Mouse (Mus musculus) mouse trophoblast stem cell (cell line): ENCODE results near the gene Sh3pxd2b.
"Not testable (repeated sequence)": the region's sequence is repeated elsewhere in the genome, so short reads cannot be mapped to it uniquely, and the experiment has no call there.

Experiments used
- in situ Hi-C, 2 experiments: fragments of 300-500 bp; cut with MseI, MboI; formaldehyde crosslinking; loops; 2 replicates in 1 of 2; 3 replicates in 1 of 2; pipeline ENCODE4 v1.15.1; 2025

Sh3pxd2b gene

DNA sequence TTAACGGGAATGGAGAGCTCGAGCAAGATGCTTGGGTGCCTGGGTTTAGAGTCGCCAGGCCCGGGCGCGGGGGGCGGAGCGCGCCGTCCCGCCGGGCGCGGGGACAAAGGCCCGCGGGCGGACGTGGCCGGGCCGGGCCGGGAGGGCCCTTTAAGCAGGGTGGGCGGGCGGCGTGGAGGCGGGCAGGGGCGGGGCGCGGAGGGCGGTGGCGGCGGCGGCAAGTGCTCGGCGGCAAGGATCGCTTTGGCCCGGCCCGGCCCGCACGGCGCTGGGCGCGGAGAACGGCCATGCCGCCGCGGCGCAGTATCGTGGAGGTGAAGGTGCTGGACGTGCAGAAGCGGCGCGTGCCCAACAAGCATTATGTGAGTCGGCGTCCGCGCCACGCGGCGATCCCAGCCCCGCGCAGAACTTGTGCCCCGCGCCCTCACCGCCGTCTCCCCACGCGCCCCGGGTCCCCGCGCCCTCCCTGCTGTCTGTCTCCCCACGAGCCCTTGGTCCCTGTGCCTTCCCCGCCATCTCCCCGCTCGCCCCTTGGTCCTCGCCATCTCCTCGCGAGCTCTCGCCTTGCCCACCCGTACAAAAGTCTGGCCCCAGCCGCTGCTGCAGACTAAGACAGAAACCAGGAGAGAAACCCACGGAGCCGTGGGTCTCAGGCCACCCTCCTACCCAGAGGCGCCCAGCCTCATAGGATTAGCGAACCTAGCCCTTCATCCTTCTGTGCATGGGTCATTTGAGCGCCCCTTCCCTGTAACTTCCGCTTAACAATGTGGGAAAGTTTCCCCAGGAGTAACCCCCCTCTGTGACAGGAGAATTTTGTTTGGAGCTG lies at the start of gene Sh3pxd2b:
TSS of gene Sh3pxd2b (plus strand) at position 214 of the 826 bp plus-strand sequence.
- in situ Hi-C loops, result no loop called here

DNA sequence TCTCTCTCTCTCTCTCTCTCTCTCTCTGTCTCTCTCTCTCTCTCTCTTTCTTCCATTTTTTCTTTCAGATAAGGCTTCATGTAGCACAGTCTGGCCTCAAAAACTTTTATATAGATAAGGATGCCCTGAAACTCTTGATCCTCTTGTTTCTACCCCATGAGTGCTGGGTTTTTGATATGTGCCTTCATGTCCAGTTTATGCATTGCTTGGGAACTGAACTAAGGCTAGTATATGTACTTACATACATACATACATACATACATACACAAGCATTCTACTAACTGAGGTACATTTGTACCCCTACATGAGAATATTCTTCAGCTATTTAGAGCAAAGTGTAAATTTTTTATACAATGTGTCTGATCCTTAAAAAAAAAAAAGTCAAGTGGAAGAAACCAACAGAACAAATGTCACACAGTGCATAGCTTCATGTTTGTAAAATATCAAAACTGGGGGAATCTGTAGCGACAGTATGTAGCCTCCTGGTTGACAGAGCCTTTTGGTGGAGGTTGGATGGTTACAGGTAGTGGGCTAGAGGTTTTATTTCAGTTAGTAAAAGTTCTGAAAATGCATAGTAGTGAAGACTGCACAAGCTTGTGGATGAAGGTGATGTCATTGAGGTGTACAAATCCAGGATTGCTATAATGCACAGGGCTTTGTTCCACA lies 49.6 kb upstream of the Sh3pxd2b start:
- in situ Hi-C loops, result no loop called here

- in situ Hi-C loops, result no loop called here
Observed at GRCm38 (mm10) chr11:32298532-32298918, 49.1 kb upstream of the Sh3pxd2b start.

DNA sequence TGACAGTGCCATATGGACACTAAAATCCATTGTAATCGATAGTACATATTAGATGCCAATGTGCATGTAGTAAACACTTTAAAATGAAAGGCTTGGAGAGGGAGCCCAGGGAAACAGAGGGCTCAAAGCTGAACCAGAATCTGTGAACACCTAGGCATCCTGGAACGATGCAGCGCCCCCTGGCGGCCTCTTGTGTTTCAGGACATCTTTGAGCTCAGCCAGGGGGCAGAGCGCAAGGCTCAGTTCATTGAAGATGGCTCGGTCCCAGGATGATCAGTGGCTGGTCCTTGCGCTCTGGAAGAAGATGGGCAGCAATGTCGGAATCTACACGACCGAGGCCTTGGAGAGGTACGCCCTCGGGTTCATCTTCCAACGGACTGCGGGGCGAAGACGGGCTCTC lies 47.8 kb upstream of the Sh3pxd2b start, which contains the start of gene Hbq1a:
TSS of gene Hbq1a (plus strand) at position 205 of the 400 bp plus-strand sequence.
- in situ Hi-C loops, result not testable (repeated sequence)

- in situ Hi-C loops, result no loop called here
Observed at GRCm38 (mm10) chr11:32300279-32301267, 47.0 kb upstream of the Sh3pxd2b start.

DNA sequence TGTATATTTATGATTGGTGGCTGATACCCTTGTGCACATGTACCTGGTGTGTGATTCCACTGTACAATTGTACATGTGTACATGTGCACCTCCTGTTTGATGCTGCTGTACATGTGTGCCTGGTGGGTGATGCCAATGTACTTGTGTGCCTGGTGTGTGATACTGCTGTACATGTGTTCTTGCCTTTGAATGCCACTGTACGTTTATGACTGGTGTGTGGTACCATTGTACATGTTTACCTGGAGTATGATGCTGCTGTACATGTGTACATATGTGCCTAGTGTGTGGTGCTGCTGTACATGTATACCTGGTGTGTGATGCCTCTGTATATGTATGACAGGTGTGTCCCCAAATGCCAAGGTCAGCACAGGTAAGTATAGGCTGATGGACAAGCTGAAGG lies 46.1 kb upstream of the Sh3pxd2b start:
- in situ Hi-C loops, result no loop called here

DNA sequence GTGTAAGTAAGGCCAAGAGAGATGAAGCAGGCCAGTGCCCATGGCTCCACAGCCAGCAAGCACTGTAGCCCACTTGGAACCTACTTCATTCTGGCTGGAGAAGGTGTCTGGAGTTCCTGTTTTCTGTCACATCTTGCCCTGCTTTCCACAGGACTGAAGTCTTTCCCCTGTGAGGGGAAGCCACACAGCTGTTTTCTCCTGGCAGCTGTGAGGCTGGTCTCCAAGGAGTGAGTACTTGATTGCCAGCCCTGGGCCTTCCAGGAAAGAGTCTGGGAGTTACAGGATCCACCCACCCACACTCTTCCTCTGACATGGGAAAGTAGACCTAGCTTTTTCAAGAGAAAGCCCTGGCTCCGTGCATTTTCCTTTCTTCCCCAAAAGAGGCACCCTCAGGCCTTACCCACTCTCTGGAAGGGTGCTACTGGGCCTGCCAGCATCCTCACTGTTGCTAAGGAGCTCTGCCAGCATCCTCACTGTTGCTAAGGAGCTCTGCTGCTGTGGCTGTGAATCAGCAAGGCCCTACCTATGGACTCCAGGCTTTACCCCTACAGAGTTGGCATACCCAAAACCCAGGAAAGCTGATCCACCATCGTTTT lies 44.7 kb upstream of the Sh3pxd2b start:
- in situ Hi-C loops, result no loop called here

GRCm38 (mm10) chr11:32303455-32303854 lies 44.2 kb upstream of the Sh3pxd2b start:
- in situ Hi-C loops, result no loop called here

GRCm38 (mm10) chr11:32307006-32307405 lies 40.6 kb upstream of the Sh3pxd2b start:
- in situ Hi-C loops, result no loop called here

- in situ Hi-C loops, result no loop called here
Observed at GRCm38 (mm10) chr11:32309446-32309845, 38.2 kb upstream of the Sh3pxd2b start.

GRCm38 (mm10) chr11:32309928-32310327 lies 37.7 kb upstream of the Sh3pxd2b start:
- in situ Hi-C loops, result no loop called here

- in situ Hi-C loops, result no loop called here
Observed at GRCm38 (mm10) chr11:32316009-32316408, 31.6 kb upstream of the Sh3pxd2b start.

DNA sequence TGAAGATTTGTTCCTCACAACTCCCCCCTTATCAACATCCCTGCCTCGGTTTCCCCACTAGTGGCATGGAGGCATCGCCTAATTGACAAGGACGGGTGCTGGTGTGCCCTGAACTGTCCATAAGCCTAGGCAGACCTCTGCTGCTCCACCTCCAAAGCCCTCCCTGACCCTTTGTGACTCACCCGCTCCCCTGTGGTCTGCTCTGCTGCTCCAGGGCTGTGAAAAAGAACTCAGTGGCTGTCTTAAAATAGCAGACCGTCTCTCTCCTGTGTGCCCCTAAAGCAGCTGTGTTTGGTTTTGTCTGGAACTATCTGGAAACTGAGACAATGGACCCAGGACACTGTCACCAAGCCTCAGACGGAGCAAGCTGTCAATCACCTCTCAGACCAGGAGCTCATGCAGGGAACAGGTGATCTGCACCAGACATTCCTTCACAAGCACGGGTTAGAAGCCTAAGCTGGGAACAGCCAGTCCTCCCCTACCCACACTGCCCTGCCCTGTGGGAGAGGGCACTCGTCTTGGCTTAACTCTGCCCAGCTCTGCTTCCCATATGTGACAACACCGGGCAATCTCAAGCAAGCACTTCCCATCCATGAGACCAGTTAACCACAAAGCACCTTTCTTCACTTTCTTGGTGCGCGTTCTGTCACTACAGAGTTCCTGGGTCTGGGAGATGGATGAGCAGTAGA lies 27.0 kb upstream of the Sh3pxd2b start:
- in situ Hi-C loops, result loop anchor here (5.0 to 10.0 kb wide), 2 partner anchors 33 to 136 kb away; partner anchors contain the start of gene Hbq1b (in 1 of the 2)

DNA sequence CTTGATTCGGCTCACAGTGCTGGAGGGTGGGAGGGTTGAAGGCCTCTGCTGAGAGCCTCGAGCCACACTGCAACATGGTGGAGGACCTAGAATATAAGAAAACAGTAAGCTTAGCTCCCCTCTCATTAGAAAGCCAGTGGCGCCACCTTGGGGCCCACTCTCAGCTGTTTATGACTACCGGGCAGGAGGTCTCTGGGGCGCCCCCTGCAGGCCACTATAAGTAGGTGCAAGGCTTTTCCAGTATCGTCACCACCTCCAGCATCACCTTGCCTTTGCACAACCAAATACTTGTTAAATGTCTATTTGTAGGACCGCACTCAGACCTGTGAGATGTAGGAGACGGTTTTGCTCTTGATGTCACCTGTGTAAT lies 26.4 kb upstream of the Sh3pxd2b start:
- in situ Hi-C loops, result loop anchor here (5.0 to 10.0 kb wide), 2 partner anchors 34 to 136 kb away; partner anchors contain the start of gene Hbq1b (in 1 of the 2)

DNA sequence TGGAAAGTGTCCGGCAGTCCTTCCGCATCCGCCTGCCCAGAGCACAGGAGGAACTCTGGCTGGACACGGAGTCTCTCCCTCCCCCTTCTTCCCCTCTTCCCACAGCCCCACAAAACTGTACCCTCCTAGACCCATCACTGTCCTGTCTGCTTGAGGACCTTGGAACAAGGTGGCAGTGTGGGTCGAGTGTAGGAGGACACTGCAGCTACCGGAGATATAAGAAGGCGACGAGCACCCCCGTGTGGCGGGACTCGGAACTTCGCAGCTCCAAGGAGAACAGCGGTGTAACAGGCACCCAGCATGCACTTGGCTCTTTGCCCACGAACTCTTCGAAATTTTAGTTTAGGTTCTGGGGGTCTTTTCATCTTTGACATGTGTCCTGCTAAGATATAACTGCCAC lies 23.0 kb upstream of the Sh3pxd2b start:
- in situ Hi-C loops, result loop anchor here (5.0 to 10.0 kb wide), 2 partner anchors 37 to 140 kb away; partner anchors contain the start of gene Hbq1b (in 1 of the 2)

DNA sequence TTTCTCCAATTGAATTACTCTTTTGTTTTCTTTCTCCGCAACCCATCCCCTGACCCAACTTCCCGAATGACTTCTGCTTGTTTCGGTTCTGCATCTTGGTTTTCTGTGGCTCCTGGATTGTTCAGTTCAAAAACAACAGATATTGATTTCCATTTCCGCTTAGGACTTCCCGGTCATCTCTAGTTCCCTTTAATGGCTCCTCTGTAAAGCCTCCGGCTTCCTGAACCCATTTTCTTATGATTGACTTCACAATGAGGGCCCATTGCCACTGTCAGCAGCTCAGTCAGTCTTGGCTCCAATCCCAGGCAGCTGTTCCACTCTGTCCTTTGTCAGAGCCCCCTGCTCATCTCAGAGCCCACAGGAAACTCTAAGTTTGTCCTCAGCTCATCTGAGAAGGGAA lies 16.5 kb upstream of the Sh3pxd2b start:
- in situ Hi-C loops, result no loop called here

DNA sequence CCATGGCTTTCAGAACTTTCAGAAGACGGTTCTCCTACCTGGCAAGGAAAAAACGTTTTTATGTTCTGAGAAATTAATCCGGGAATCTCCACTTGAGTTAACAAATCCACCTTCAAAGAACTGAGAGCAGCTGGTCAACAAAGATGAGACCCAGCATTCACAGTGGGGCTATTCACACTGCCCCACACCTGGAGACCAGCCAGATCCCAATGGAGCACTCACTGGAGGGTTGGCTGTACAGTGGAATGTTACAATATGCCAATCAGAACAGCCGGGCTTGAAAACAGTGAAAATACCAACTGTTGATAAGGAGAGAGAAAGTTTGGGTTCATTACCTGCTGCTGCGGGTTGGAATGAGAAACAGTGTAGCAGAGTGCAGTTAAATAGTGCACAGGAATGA lies 15.8 kb upstream of the Sh3pxd2b start:
- in situ Hi-C loops, result no loop called here

GRCm38 (mm10) chr11:32333235-32333634 lies 14.4 kb upstream of the Sh3pxd2b start:
- in situ Hi-C loops, result no loop called here

GRCm38 (mm10) chr11:32336435-32336907 lies 11.1 kb upstream of the Sh3pxd2b start:
- in situ Hi-C loops, result no loop called here

- in situ Hi-C loops, result no loop called here
Observed at GRCm38 (mm10) chr11:32339131-32339531, 8.5 kb upstream of the Sh3pxd2b start.
